Mouse (Mus musculus) right cerebral cortex, postnatal 25 days (tissue): ENCODE results near the gene Cebpa.

Source experiments
- DNase-seq: peaks from one replicate; pipeline ENCODE4 v3.0.0; 2022

Cebpa gene

GRCm38 (mm10) chr7:35118841-35119413 is at the start of gene Cebpa:
Gene Cebpa, plus strand, starts transcription at chr7:35119293.
- DNase-seq, result peak; percentile 90

- no peak for DNase-seq
Observed at GRCm38 (mm10) chr7:35076645-35077044, 42.4 kb upstream of the Cebpa start.

- no peak for DNase-seq
Observed at GRCm38 (mm10) chr7:35080843-35081338, 38.2 kb upstream of the Cebpa start.

GRCm38 (mm10) chr7:35081406-35082104 is 37.5 kb upstream of the Cebpa start:
- no peak for DNase-seq

- no peak for DNase-seq
Observed at GRCm38 (mm10) chr7:35084565-35085360, 34.3 kb upstream of the Cebpa start.

- peak; percentile 44 for DNase-seq
Observed at GRCm38 (mm10) chr7:35086271-35086861, 32.7 kb upstream of the Cebpa start.

- DNase-seq, result no peak
Observed at GRCm38 (mm10) chr7:35090550-35090949, 28.5 kb upstream of the Cebpa start.

- DNase-seq, result no peak
Observed at GRCm38 (mm10) chr7:35094975-35095678, 24.0 kb upstream of the Cebpa start.

- DNase-seq, result no peak
Observed at GRCm38 (mm10) chr7:35098777-35099176, 20.3 kb upstream of the Cebpa start.

GRCm38 (mm10) chr7:35099528-35099927 is 19.6 kb upstream of the Cebpa start:
- DNase-seq, result no peak

GRCm38 (mm10) chr7:35106614-35107013 is 12.5 kb upstream of the Cebpa start:
- DNase-seq, result no peak

- DNase-seq, result no peak
Observed at GRCm38 (mm10) chr7:35107630-35108029, 11.5 kb upstream of the Cebpa start.

- DNase-seq, result no peak
Observed at GRCm38 (mm10) chr7:35108046-35108445, 11.0 kb upstream of the Cebpa start.

- no peak for DNase-seq
Observed at GRCm38 (mm10) chr7:35108663-35109062, 10.4 kb upstream of the Cebpa start.

- no peak for DNase-seq
Observed at GRCm38 (mm10) chr7:35113136-35113535, 6.0 kb upstream of the Cebpa start.

- DNase-seq, result no peak
Observed at GRCm38 (mm10) chr7:35113721-35114120, 5.4 kb upstream of the Cebpa start.

- no peak for DNase-seq
Observed at GRCm38 (mm10) chr7:35116524-35116923, 2.6 kb upstream of the Cebpa start.

- no peak for DNase-seq
Observed at GRCm38 (mm10) chr7:35117052-35117451, 2.0 kb upstream of the Cebpa start.

- DNase-seq, result no peak
Observed at GRCm38 (mm10) chr7:35117761-35118098, 1.4 kb upstream of the Cebpa start.

- peak; percentile 72 for DNase-seq
Observed at GRCm38 (mm10) chr7:35118099-35118781, 853 bp upstream of the Cebpa start.

GRCm38 (mm10) chr7:35119506-35120145 is 533 bp downstream of the Cebpa start:
- peak; percentile 38 for DNase-seq
